Mouse (Mus musculus) stomach, embryonic 15.5 days (tissue): ENCODE results near the gene Usp31. TPM values are rescaled to one million over a fixed set of nuclear protein-coding genes. Genes with fewer than 3 reads are reported as not detected.

Experiments used
- ATAC-seq: fragments of 200-750 bp; cut with Nextera tagmentation; 2 replicates; pipeline ENCODE4 v1.8.0; 2017; ENCODE audit warnings: low read depth, moderate number of reproducible peaks, moderate TSS enrichment; ENCODE audit not compliant: insufficient read depth, low FRiP score
- H3K27ac ChIP-seq: fragments of 300-500 bp; sonication (generic); 2 replicates; pipeline ENCODE4 v1.5.1; 2015; ENCODE audit warnings: mild to moderate bottlenecking, inconsistent platforms
- H3K27me3 ChIP-seq: fragments of 300-500 bp; sonication (generic); replicated peaks from 2 replicates; pipeline ENCODE4 v1.6.1; 2015; ENCODE audit warnings: inconsistent platforms
- H3K36me3 ChIP-seq: fragments of 300-500 bp; sonication (generic); 2 replicates; pipeline ENCODE4 v1.6.1; 2015; ENCODE audit warnings: inconsistent platforms
- H3K4me1 ChIP-seq: fragments of 300-500 bp; sonication (generic); 2 replicates; pipeline ENCODE4 v1.6.1; 2015; ENCODE audit warnings: inconsistent platforms
- H3K4me2 ChIP-seq: fragments of 300-500 bp; sonication (generic); 2 replicates; pipeline ENCODE4 v1.6.1; 2015; ENCODE audit warnings: mild to moderate bottlenecking, inconsistent platforms
- H3K4me3 ChIP-seq: fragments of 300-500 bp; sonication (generic); replicated peaks from 2 replicates; pipeline ENCODE4 v1.5.1; 2015; ENCODE audit warnings: inconsistent platforms
- H3K9ac ChIP-seq: fragments of 300-500 bp; sonication (generic); 2 replicates; pipeline ENCODE4 v1.6.1; 2015; ENCODE audit warnings: inconsistent platforms
- H3K9me3 ChIP-seq: fragments of 300-500 bp; sonication (generic); 2 replicates; pipeline ENCODE4 v1.6.1; 2016; ENCODE audit warnings: inconsistent platforms
- WGBS: fragments of 180-500 bp; shearing (Covaris S2); methylation state at CpG from one replicate; pipeline ENCODE4 v1.1.7; 2015; 5-methylcytosine and 5-hydroxymethylcytosine counted together
- polyA plus RNA-seq: library from polyadenylated mRNA; unstranded; fragments of >200 nt; fragmentation: Nextera tagmentation; extraction: Ambion mirVana; gene quantifications from 2 replicates; pipeline ENCODE4 v1.2.1, GENCODE M21; 2015

Gene Usp31
- polyA plus RNA-seq, 1 experiment from 2014 or later, result 2.0 TPM

GRCm38 (mm10) chr7:121652629-121653028 lies 54.4 kb downstream of the Usp31 start:
- WGBS, result 54% methylated on average over 2 of the region's 2 CpGs
- no peak overlapping the region for H3K4me3 ChIP-seq
- no peaks in the 10 kb centered on the region for H3K27me3 ChIP-seq
- no peak overlapping the region for H3K27ac ChIP-seq
- H3K9ac ChIP-seq, result no peak overlapping the region
- peaks cover 19% of the 10 kb centered on the region for H3K36me3 ChIP-seq
- no peak overlapping the region for H3K4me2 ChIP-seq
- H3K4me1 ChIP-seq, result no peaks in the 10 kb centered on the region
- no peak for ATAC-seq
- H3K9me3 ChIP-seq, result no peaks in the 10 kb centered on the region

- Histone ChIP-seq H3K27me3 (no peaks in the 10 kb centered on the region), H3K9ac (no peak overlapping the region), H3K4me3 (no peak overlapping the region), H3K4me2 (no peak overlapping the region), H3K9me3 (no peaks in the 10 kb centered on the region), H3K27ac (no peak overlapping the region), H3K36me3 (peaks cover 19% of the 10 kb centered on the region), H3K4me1 (no peaks in the 10 kb centered on the region)
- WGBS, result 76% methylated on average over 3 of the region's 3 CpGs
- ATAC-seq, result no peak
Observed at GRCm38 (mm10) chr7:121650724-121651123, 56.3 kb downstream of the Usp31 start.

DNA sequence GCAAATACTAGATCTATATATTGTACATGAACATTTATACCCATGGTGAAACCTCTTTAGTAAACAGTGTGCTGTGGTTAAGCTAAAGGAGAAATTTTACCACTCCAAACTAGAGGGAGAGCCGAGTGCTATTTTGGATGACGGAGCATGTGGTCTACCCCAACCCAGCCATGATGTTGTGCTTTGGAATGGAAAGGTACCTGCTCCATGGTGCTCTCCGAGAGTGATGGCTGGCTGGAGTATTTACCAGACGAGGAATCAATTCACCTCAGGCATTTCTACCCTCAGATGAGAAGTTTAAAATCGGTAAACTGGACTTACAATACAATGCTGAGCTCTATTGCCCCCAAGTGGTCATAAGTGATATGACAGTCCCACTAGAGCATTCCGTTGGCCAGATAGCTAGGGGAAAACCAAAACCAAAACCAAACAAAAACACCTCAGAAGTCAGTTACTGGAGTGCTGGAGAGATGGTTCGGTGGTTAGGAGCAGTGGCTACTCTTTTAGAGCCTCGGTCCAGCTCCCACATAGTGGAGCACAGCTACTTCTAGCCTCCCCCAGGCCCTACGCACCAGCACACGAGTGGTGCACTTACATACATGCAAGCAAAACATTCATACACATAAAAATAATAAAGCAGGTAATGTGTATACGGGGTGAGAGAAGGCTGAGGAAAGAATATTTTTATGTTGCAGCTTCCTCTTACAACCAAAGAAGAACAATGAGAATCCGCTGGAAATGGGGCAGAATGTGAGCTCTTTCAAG lies 65.9 kb downstream of the Usp31 start:
- no peak overlapping the region for H3K4me3 ChIP-seq
- no peaks in the 10 kb centered on the region for H3K27me3 ChIP-seq
- 0 out of 2 replicates have a peak, but pooled peaks cover 6% of the 10 kb centered on the region for H3K36me3 ChIP-seq
- H3K9ac ChIP-seq, result no peak overlapping the region
- 52% methylated on average over 12 of the region's 12 CpGs for WGBS
- H3K9me3 ChIP-seq, result no peaks in the 10 kb centered on the region
- no peaks in the 10 kb centered on the region for H3K4me1 ChIP-seq
- no peak overlapping the region for H3K4me2 ChIP-seq
- no peak for ATAC-seq
- no peak overlapping the region for H3K27ac ChIP-seq

GRCm38 (mm10) chr7:121636732-121637131 lies 70.3 kb downstream of the Usp31 start:
- Histone ChIP-seq H3K9me3 (no peaks in the 10 kb centered on the region), H3K36me3 (no peaks in the 10 kb centered on the region), H3K27ac (no peak overlapping the region), H3K4me1 (no peaks in the 10 kb centered on the region), H3K9ac (no peak overlapping the region), H3K4me2 (no peak overlapping the region), H3K4me3 (no peak overlapping the region), H3K27me3 (no peaks in the 10 kb centered on the region)
- WGBS, result 73% methylated on average over 5 of the region's 5 CpGs
- no peak for ATAC-seq

DNA sequence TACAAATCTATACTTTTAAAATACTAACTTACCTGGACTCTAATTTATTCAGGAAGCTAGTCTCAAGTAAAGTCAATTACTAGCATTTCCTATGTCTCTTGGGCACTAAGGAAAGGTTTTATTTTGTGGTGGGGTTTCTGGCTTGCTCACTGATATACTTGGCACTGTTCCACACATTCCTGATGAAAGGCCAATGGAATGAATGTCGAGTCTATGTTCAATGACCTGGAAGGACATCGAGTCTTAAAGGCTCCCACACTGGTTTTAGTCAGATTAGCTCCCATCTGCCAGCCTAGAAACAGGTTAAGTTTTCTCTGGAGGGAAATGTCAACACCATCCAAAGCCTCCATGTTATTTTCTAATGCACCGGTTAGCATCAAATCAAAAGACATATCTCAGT lies 72.8 kb downstream of the Usp31 start:
- ATAC-seq, result no peak
- no peak overlapping the region for H3K9ac ChIP-seq
- 75% methylated on average over 3 of the region's 3 CpGs for WGBS

GRCm38 (mm10) chr7:121622835-121623420 lies 84.1 kb downstream of the Usp31 start:
- Histone ChIP-seq H3K4me3 (no peak overlapping the region), H3K36me3 (no peaks in the 10 kb centered on the region), H3K4me2 (no peak overlapping the region), H3K27me3 (no peaks in the 10 kb centered on the region), H3K9ac (no peak overlapping the region), H3K9me3 (no peaks in the 10 kb centered on the region), H3K27ac (no peak overlapping the region), H3K4me1 (no peaks in the 10 kb centered on the region)
- no peak for ATAC-seq
- WGBS, result 13% methylated on average over 9 of the region's 9 CpGs

More for the DNA sequence above, 72.8 kb downstream of the Usp31 start:
- Histone ChIP-seq H3K4me1 (no peaks in the 10 kb centered on the region), H3K9me3 (no peaks in the 10 kb centered on the region), H3K27me3 (no peaks in the 10 kb centered on the region), H3K4me3 (no peak overlapping the region), H3K27ac (no peak overlapping the region), H3K4me2 (no peak overlapping the region), H3K36me3 (no peaks in the 10 kb centered on the region)

DNA sequence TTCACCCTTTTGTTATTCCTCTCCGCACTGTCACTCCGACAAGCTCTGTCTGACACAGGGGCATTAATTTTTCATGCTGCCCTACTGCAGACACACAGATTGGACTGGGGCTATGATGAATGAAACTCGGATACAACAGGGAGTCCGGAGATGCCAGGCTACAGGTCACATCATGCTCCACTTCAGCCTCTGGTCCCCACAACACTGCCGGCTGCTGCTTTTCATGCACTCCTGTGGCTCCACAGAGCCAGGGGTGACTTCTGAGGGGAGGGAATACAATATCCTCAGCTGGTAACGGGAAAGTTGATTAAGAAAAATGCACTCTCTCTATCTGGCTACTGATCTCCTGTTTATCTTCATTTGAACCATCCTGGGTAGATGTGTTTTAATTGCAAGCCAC lies 84.6 kb downstream of the Usp31 start:
- Histone ChIP-seq H3K9me3 (no peaks in the 10 kb centered on the region), H3K4me3 (no peak overlapping the region), H3K4me1 (no peaks in the 10 kb centered on the region), H3K27ac (no peak overlapping the region), H3K27me3 (no peaks in the 10 kb centered on the region), H3K9ac (no peak overlapping the region), H3K4me2 (no peak overlapping the region), H3K36me3 (no peaks in the 10 kb centered on the region)
- ATAC-seq, result no peak
- WGBS, result 35% methylated on average over 6 of the region's 6 CpGs

DNA sequence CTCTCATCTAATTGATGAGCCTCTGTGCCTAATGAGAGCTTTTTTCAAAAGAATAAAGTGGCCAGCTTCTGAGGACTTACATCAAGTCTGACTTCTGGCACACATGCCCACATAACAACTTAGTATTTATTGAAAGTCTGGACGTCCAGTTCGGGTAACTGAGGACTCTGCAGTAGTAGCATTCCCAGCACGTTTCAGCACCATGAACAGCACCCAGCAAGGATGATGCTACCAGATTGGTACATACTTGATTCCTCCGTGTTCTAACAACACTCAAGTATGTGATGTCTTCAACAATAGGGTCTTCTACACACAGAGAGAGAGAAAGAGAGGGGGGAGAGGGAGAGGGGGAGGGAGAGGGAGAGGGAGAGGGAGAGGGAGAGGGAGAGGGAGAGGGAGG lies 105.4 kb downstream of the Usp31 start:
- ATAC-seq, result no peak
- no peaks in the 10 kb centered on the region for H3K27me3 ChIP-seq
- no peak overlapping the region for H3K4me3 ChIP-seq
- H3K4me1 ChIP-seq, result no peaks in the 10 kb centered on the region
- H3K9me3 ChIP-seq, result no peaks in the 10 kb centered on the region
- H3K9ac ChIP-seq, result no peak overlapping the region
- H3K36me3 ChIP-seq, result no peaks in the 10 kb centered on the region
- H3K4me2 ChIP-seq, result no peak overlapping the region
- no peak overlapping the region for H3K27ac ChIP-seq
- 24% methylated on average over 4 of the region's 4 CpGs for WGBS

- H3K4me1 ChIP-seq, result no peaks in the 10 kb centered on the region
- H3K4me2 ChIP-seq, result no peak overlapping the region
- H3K4me3 ChIP-seq, result no peak overlapping the region
- H3K9ac ChIP-seq, result no peak overlapping the region
- no peak overlapping the region for H3K27ac ChIP-seq
- WGBS, result 57% methylated on average over 3 of the region's 3 CpGs
- no peaks in the 10 kb centered on the region for H3K27me3 ChIP-seq
- H3K36me3 ChIP-seq, result no peaks in the 10 kb centered on the region
- ATAC-seq, result no peak
- no peaks in the 10 kb centered on the region for H3K9me3 ChIP-seq
Observed at GRCm38 (mm10) chr7:121596401-121596800, 110.7 kb downstream of the Usp31 start.

DNA sequence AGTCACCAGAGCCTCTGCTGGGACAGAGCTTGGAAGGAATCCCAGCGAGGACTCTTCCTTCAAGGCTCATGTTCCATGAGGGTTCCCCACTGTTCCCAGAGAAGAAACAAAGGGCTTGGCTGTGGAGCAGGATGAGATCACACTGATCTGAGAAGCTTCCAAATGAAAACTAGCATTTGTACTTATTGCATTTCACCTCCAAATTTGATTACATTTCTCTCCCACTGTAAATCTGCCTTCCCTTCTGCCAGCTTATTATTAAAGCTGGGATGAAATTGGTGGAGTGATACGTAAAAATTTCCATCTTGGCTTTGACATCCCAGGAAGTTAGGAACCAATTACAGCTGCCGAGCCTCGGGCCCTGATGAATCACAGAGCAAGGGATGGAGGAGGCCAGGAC lies 111.6 kb downstream of the Usp31 start:
- no peak overlapping the region for H3K4me3 ChIP-seq
- H3K9me3 ChIP-seq, result no peaks in the 10 kb centered on the region
- H3K27me3 ChIP-seq, result no peaks in the 10 kb centered on the region
- no peak for ATAC-seq
- no peaks in the 10 kb centered on the region for H3K4me1 ChIP-seq
- no peak overlapping the region for H3K4me2 ChIP-seq
- 73% methylated on average over 4 of the region's 4 CpGs for WGBS
- H3K9ac ChIP-seq, result no peak overlapping the region
- H3K27ac ChIP-seq, result no peak overlapping the region
- H3K36me3 ChIP-seq, result no peaks in the 10 kb centered on the region

DNA sequence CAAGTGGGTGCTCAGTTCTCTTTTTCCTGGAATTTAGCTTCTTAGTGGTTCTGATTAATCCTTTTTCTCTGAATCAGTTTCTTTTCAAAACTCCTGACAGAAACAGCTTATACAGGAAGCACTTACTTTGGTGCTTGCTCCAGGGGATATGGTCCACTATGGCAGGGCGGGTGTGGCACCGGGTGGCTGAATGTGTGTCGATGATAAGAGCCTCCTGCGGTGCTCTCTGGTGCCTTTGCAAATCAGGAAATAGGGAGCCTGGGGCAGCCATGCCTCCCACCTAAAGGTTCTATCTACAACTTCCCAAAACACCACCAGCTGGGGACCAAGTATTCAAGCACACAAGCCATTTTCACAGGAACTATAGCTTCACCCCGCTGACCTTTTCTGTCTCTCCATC lies 112.0 kb downstream of the Usp31 start:
- WGBS, result 78% methylated on average over 5 of the region's 5 CpGs
- H3K36me3 ChIP-seq, result no peaks in the 10 kb centered on the region
- no peaks in the 10 kb centered on the region for H3K27me3 ChIP-seq
- no peaks in the 10 kb centered on the region for H3K4me1 ChIP-seq
- no peak for ATAC-seq
- no peak overlapping the region for H3K4me3 ChIP-seq
- H3K27ac ChIP-seq, result no peak overlapping the region
- H3K9me3 ChIP-seq, result no peaks in the 10 kb centered on the region
- no peak overlapping the region for H3K9ac ChIP-seq
- no peak overlapping the region for H3K4me2 ChIP-seq

- H3K4me2 ChIP-seq, result no peak overlapping the region
- no peaks in the 10 kb centered on the region for H3K36me3 ChIP-seq
- no peak overlapping the region for H3K4me3 ChIP-seq
- no peak overlapping the region for H3K9ac ChIP-seq
- H3K4me1 ChIP-seq, result no peaks in the 10 kb centered on the region
- H3K27ac ChIP-seq, result no peak overlapping the region
- ATAC-seq, result no peak
- no peaks in the 10 kb centered on the region for H3K9me3 ChIP-seq
- 74% methylated on average over 1 of the region's 1 CpGs for WGBS
- H3K27me3 ChIP-seq, result no peaks in the 10 kb centered on the region
Observed at GRCm38 (mm10) chr7:121594623-121595022, 112.4 kb downstream of the Usp31 start.
